Mouse (Mus musculus) layer of hippocampus, adult 18-20 months (tissue): ENCODE results near the gene Rgl1. TPM values are rescaled to one million over a fixed set of nuclear protein-coding genes. Genes with fewer than 3 reads are reported as not detected.

ENCODE experiments used
- DNase-seq, 2 experiments: peaks; one replicate each; pipeline ENCODE4 v3.0.0; 2022; ENCODE audit warnings: low spot score in 2 of 2
- total RNA-seq, 2 experiments: library from RNA; stranded (reverse); gene quantifications; 2 replicates each; pipeline ENCODE4 v1.2.3; 2021

Rgl1 gene
- total RNA-seq, 2 experiments from 2014 or later: 114 to 119 TPM

GRCm38 (mm10) chr1:152522226-152522625 lies 243.9 kb downstream of the Rgl1 start:
- DNase-seq: peak; percentile 77 to 93

DNA sequence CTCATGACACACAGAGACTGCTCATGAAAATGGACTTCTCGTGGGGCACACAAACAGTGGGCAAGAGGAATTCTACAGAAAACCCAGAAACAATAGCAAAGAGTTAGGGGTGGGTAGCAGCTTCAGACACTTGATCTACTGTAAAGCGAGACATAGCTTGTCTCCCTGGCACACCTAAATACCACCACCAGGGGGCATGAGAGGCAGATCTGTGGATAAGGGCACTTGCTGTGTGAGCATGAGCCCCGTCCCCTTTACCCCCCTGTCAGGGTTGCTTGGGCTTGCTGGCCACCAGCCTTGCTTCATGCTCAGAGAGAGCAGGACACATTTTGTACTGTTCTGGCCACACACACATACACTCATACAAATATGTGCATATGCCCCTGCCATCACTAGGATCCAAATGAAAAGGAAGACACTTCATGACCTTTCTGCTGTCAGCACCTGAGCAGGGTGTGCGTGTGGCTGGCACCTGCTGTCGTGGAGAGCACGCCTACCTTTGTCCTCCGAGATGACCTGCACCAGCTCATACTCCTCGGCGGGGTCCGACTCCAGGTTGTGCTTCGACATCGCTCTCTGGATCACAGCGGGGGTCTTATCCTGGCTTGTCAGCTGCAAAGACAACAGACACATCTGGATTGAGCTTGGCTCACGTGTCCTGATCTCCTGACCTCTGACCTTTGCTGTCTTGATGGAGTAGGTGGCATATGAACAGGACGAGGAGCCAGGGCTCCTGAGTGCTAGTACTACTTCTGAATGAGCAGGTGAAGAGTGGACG lies 245.2 kb downstream of the Rgl1 start:
- peak; percentile 58 to 78 for DNase-seq

GRCm38 (mm10) chr1:152518971-152519370 lies 247.2 kb downstream of the Rgl1 start:
- no peak for DNase-seq

DNA sequence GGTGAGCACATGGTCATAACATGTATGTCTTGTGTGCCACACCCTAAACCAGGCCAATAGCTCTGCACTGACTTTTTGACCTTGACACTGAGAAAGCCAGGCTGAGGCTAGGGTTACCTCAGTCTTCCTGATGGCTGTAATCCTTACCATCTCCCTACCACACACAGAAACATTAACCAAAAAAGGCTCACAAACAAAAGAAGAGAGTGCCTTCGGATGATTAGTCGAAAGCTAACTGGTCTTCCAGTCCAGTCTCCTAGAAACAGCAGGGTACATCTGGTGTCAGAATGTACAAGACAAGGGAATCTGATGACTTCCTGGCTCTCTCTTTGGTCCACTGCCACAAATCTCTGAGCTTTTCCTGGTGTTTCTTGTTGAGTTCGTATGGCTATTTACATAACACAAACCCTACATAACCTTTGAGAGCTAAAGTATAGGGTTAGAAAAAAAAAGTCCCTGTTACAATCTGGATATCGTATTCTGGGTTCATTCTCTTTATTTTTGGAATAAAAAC lies 249.0 kb downstream of the Rgl1 start:
- DNase-seq: no peak

DNA sequence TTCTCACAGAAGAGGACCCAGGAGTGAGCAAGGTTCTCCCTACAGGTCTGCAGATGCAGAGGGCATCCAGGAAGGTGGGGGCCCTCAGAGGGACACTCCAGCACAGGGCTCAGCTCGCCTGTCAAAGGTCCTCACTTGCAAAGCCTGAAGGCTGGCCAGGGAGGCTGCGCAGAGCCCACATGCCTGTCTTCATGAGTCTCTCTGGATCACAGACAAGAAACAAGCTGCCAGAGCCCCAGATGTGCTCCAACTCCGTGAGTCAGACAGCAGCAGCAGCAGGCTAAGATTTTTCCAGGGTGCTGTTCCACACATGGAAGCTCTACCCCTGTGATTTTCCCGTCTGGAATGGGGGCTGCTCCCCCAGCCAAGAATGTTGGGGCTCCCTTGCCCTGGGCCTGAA lies 251.9 kb downstream of the Rgl1 start:
- DNase-seq: no peak

DNA sequence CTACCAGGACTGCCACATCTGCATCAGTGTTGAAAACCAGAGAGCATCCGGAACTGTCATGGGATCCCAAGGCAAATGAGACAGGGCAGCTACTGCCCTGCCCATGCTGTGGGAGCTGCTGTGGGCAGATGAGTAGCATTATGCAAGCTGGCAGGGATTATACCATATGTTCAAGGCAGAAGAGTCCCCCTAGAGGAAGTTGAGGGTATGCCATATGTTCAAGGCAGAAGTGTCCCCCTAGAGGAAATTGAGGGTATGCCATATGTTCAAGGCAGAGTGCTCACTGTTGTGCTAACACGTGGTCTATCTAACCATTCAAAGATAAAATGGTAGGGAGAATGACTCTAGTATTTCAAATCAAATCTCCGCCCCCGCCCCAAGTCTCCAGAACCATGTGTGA lies 254.9 kb downstream of the Rgl1 start:
- DNase-seq: peak in 1 of 2 experiments; percentile 52

- no peak for DNase-seq
These were observed 257.5 kb downstream of the Rgl1 start for GRCm38 (mm10) chr1:152508481-152509220.

- DNase-seq: no peak
These were observed 259.4 kb downstream of the Rgl1 start for GRCm38 (mm10) chr1:152506726-152507125.

GRCm38 (mm10) chr1:152506175-152506574 lies 260.0 kb downstream of the Rgl1 start:
- DNase-seq: no peak

GRCm38 (mm10) chr1:152499802-152500201 lies 266.3 kb downstream of the Rgl1 start:
- no peak for DNase-seq

GRCm38 (mm10) chr1:152497581-152497980 lies 268.6 kb downstream of the Rgl1 start:
- DNase-seq: no peak

DNA sequence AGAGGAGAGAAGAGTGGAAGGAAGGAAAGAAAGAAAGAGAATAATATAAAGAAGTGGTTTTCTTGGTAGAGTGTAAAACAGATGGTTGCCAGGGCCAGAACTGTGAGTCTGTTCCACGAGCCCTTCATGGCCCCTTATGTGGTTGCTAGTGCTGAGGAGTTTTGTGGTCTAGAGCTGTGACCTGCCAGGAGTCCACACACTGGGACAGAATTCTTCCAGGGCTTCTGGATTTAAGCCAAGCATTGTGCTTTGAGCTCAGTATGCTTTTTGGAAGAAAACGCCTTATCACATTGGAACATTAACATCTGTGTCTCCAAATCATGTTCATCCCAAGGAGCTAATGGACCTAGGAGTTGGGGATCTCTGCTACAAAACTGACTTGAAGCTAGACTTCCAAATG lies 269.3 kb downstream of the Rgl1 start:
- no peak for DNase-seq

DNA sequence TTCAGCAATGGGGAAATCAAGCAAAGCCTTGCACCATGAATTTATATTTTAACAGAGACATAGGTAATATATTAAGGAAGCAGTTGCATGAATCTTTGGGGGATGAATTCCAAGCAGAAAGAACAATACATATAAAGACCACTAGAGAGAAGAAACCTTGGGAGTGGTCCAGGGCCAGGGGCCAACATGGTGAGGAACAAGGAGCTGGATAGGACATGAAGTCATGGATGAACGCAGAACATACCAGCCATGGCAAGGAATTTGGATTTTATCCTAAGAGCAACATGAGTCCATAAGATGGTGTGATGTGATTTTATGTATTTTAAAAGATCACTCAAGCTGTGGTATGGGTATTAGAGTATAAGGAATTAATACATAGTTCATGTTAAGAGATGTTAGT lies 273.9 kb downstream of the Rgl1 start:
- no peak for DNase-seq

- DNase-seq: no peak
These were observed 275.3 kb downstream of the Rgl1 start for GRCm38 (mm10) chr1:152490842-152491241.

GRCm38 (mm10) chr1:152476126-152476525 lies 290.0 kb downstream of the Rgl1 start:
- DNase-seq: no peak

DNA sequence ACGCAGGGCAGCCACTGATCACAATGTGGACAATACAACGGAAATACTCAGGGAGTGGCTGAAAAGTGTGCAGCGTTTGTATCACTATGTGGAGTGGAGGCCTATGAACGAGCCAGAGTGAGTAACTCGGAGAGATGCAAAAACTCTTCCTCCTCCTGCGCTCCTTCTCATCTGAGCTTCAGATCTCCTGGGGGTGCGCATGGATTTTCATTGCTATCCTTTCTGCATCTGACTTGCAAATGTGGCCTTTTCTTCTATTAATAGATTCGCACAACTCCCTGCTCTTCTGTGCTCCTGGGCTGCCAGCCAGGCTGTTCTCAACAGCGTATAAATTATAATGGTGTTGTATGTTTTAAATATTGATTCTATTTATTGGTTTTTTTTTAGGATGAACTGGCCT lies 297.7 kb downstream of the Rgl1 start:
- peak; percentile 30 to 70 for DNase-seq

Other genes with a start within 250 kb of the Rgl1 start
- gene Apobec4, start 15.8 kb downstream of the Rgl1 start, total RNA-seq: not detected
- gene Arpc5, start 191 bp upstream of the Rgl1 start, total RNA-seq: 100 to 1,000 TPM; 177 to 198 TPM
- 1 to 10 TPM; 2.7 to 3.4 TPM for gene Ncf2, start 33.8 kb upstream of the Rgl1 start, total RNA-seq
- gene Smg7, start 136.3 kb upstream of the Rgl1 start, total RNA-seq: 10 to 100 TPM; 95.3 to 95.8 TPM
- gene Nmnat2, start 188.6 kb upstream of the Rgl1 start, total RNA-seq: 100 to 1,000 TPM; 136 to 152 TPM